ENCODE assay signal across 9 mouse cellular contexts in genomic region chr4:122944408-122944807, GRCm38 (mm10). TPM values are rescaled to one million over a fixed set of nuclear protein-coding genes. Genes with fewer than 3 reads are reported as not detected.
DNase-seq lines count a peak whose midpoint lies in the region; ATAC-seq and TF ChIP-seq lines count a peak whose summit lies in the region.
"Had no signal": no experiment of that assay in that cellular context is flagged by ENCODE, and none has a peak within 500 bp of the region (broad histone marks: within the 10 kb centered on the region; RNA-seq: fewer than 3 reads in every experiment).

No protein-coding gene starts in this region.

- TF ChIP-seq CTCF in liver, adult 2 months (IDR thresholded peaks at IDR 0.05; ENCODE audit: low read depth, low read length) = peak; percentile 69

- H3K4me1 ChIP-seq in liver, adult 2 months (ENCODE audit: control insufficient read depth, insufficient read depth, low read length) = no peaks in the 10 kb centered on the region

- H3K79me2 ChIP-seq in liver, adult 2 months (ENCODE audit: control insufficient read depth, insufficient read depth, low read length) = no peaks in the 10 kb centered on the region

- DNase-seq in liver, adult 2 months (ENCODE audit: extremely low read depth, low read depth, low spot score) = no peak
- no peak for DNase-seq in liver
- DNase-seq in T-cell, adult 2 months (ENCODE audit: low spot score) = peak; percentile 44
- peak; percentile 53 for DNase-seq in lung, postnatal 36 days
- peak; percentile 60 for DNase-seq in thymus, postnatal 4 days
- no peak for DNase-seq in left cerebral cortex, postnatal 25 days (ENCODE audit: low spot score in 2 of 2)
- DNase-seq in cerebellum, postnatal 25 days = no peak

- no peak overlapping the region for H3K4me3 ChIP-seq in liver, adult 2 months (ENCODE audit: insufficient read depth, low read depth, low read length)

- intact Hi-C loops in left cerebral cortex, postnatal 25 days (cut with DNase I) = loop anchor here (1.0 to 2.0 kb wide), 2 partner anchors 41 to 138 kb away; no protein-coding TSS in a partner anchor

- peaks cover 19% of the 10 kb centered on the region; the same call in 1 of the 2 replicates for H3K36me3 ChIP-seq in liver, adult 2 months (ENCODE audit: control insufficient read depth, insufficient read depth, low read length)

- H3K9ac ChIP-seq in liver, adult 2 months (ENCODE audit: low read depth, low read length) = no peak overlapping the region

- H3K27me3 ChIP-seq in liver, adult 2 months (ENCODE audit: control insufficient read depth, insufficient read depth, low read length) = no peaks in the 10 kb centered on the region

- no peak for TF ChIP-seq POLR2A in liver, adult 2 months (IDR thresholded peaks at IDR 0.05; ENCODE audit: extremely low read depth, insufficient read depth, low read length)

- peak; percentile 91 for ATAC-seq in granulocyte monocyte progenitor cell, adult 5-6 weeks (replicated peaks; ENCODE audit: poor library complexity, severe bottlenecking)

- 26% methylated on average over 4 of the region's 4 CpGs for WGBS in liver, adult 2 months

- H3K27ac ChIP-seq in liver, adult 2 months (replicated peaks; ENCODE audit: insufficient read depth, low read depth, low read length) = no peak overlapping the region
- H3K27ac ChIP-seq: macrophage had no signal

RNA-seq across cellular contexts. Expression of gene Mfsd2a, which starts 16.6 kb away (rescaled TPM):
- total RNA-seq in liver, adult 2 months (2014; rRNA removed) = 40.6 and 44.0 TPM in 2 replicates
- polyA plus RNA-seq in liver, adult 2 months (2012; rRNA removed) = 32.8 and 62.5 TPM in 2 replicates
- total RNA-seq in granulocyte monocyte progenitor cell, adult 5-6 weeks (2014; fragmentation: Nextera tagmentation) = not detected in 2 replicates
- 1.5 TPM in 1 of 2 replicates, not detected in the other for total RNA-seq in granulocyte monocyte progenitor cell, adult 5-6 weeks (2017)
- total RNA-seq in left cerebral cortex, postnatal 25 days (2021) = 10 to 100 TPM; 37.4 to 43.5 TPM
- polyA plus RNA-seq: macrophage had no signal

RNA-seq across cellular contexts. Expression of gene Mycl, which starts 51.0 kb away (rescaled TPM):
- 7.0 and 7.6 TPM in 2 replicates for total RNA-seq in liver, adult 2 months (2014; rRNA removed)
- 3.3 and 3.6 TPM in 2 replicates for polyA plus RNA-seq in liver, adult 2 months (2012; rRNA removed)
- 1.5 and 4.4 TPM in 2 replicates for total RNA-seq in granulocyte monocyte progenitor cell, adult 5-6 weeks (2014; fragmentation: Nextera tagmentation)
- total RNA-seq in granulocyte monocyte progenitor cell, adult 5-6 weeks (2017) = 0.21 and 0.78 TPM in 2 replicates
- 10 to 100 TPM; 11.0 to 14.2 TPM for total RNA-seq in left cerebral cortex, postnatal 25 days (2021)

RNA-seq across cellular contexts. Expression of gene Cap1, which starts 58.6 kb away (rescaled TPM):
- total RNA-seq in liver, adult 2 months (2014; rRNA removed) = 52.6 and 55.7 TPM in 2 replicates
- polyA plus RNA-seq in liver, adult 2 months (2012; rRNA removed) = 33.7 and 38.2 TPM in 2 replicates
- total RNA-seq in granulocyte monocyte progenitor cell, adult 5-6 weeks (2014; fragmentation: Nextera tagmentation) = 122 and 132 TPM in 2 replicates
- total RNA-seq in granulocyte monocyte progenitor cell, adult 5-6 weeks (2017) = 132 and 157 TPM in 2 replicates
- total RNA-seq in left cerebral cortex, postnatal 25 days (2021) = 100 to 1,000 TPM; 274 to 277 TPM

Comparison
In these comparisons a context has a peak if more than half of its experiments do, and no peak if none do; other contexts are left out.
1. DNase-seq: peak in T-cell, adult 2 months (single experiment), lung, postnatal 36 days (single experiment) and thymus, postnatal 4 days (single experiment); none in liver, adult 2 months (single experiment), liver (single experiment), left cerebral cortex, postnatal 25 days (0 of 2) and cerebellum, postnatal 25 days (0 of 2).
2. RNA of gene Mfsd2a, which starts 16.6 kb away (total RNA-seq): 40.6 to 44.0 TPM in liver, adult 2 months and 37.4 to 43.5 TPM in left cerebral cortex, postnatal 25 days; 1.5 TPM in granulocyte monocyte progenitor cell, adult 5-6 weeks; every median in the first group is over 10 times any median in the second.